Mouse (Mus musculus): ENCODE measurements around the gene Vmn1r17. TPM values are rescaled to one million over a fixed set of nuclear protein-coding genes. Genes with fewer than 3 reads are reported as not detected.

The Vmn1r17 gene
- total RNA-seq (2023): not detected in 2 replicates

DNA sequence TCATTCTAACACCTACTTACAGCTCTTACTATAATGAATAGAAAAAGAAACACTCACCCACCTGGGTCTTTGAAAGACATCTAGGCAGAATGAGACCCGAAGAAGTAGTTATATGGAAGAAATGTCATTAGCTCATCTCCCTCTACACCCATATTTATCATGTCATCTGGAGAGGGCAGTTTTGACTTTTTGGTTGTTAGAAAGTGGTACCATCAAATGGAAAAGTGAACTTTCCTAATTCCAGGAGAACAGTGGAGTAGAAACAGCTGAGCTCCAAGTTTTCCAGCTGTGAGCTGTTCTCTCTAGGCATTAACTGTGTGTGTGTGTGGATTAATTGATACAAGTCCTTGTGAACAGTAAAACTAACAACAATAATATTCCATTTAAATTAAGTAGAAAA is at the start of gene Vmn1r17:
Gene Vmn1r17, minus strand, starts transcription at position 101 of the 400 bp plus-strand sequence.

DNA sequence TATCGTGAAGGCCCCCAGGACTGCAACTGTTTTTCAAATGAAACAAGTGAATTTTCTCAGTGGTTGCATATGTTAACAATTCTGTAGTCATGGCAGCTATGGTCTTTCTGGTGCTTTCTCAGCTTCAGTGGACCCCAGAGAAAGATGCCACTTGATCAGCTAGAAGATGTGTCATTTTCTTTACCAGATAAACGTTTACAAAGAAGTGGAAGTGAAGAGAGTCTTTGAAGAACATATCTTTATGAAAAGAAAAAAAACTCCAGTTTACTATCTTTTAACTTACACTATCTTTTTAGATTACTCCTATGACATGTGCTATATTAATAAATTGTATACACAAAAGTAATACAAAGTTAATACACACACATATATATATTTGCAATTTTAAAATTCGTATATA is 40.0 kb upstream of the Vmn1r17 start, which contains the start of gene Vmn1r19:
Gene Vmn1r19, plus strand, starts transcription at position 301 of the 400 bp plus-strand sequence.

DNA sequence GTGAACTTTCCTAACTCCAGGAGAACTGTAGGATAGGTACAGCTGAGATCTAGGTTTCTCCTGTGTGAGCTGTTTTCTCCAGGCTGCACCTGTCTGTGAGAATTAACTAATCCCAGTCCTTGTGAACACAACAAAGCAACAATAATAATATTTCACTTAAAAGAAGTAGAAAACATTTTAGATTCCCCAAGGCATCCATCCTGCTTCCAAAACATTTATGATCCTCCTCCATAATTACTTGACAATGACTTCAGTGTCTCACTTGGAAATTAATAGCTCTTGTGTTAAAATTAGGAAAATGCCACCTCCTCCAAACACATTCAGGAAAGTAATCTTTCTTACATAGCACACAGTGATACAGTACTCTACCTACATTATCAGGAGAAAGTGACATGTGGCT is 32.2 kb upstream of the Vmn1r17 start, which contains the start of gene Vmn1r18:
Gene Vmn1r18, minus strand, starts transcription at position 101 of the 400 bp plus-strand sequence.

GRCm38 (mm10) chr6:57329394-57329793 is 34.1 kb downstream of the Vmn1r17 start, which contains the start of gene Vmn1r16:
Gene Vmn1r16 (minus strand): TSS chr6:57329494.

Other genes starting within 250 kb of the Vmn1r17 start
- gene Vmn1r11, start 230.3 kb downstream of the Vmn1r17 start, total RNA-seq (2023): not detected in 2 replicates
- 0.14 and 0.16 TPM in 2 replicates for gene Vmn1r12, start 206.8 kb downstream of the Vmn1r17 start, total RNA-seq (2023)
- not detected in 2 replicates for gene Vmn1r13, start 160.4 kb downstream of the Vmn1r17 start, total RNA-seq (2023)
- not detected in 2 replicates for gene Vmn1r14, start 132.0 kb downstream of the Vmn1r17 start, total RNA-seq (2023)
- gene Vmn1r15, start 105.8 kb downstream of the Vmn1r17 start, total RNA-seq (2023): not detected in 2 replicates
- gene Vmn1r16, start 34.2 kb downstream of the Vmn1r17 start, total RNA-seq (2023): not detected in 2 replicates
- not detected in 2 replicates for gene Vmn1r18, start 32.1 kb upstream of the Vmn1r17 start, total RNA-seq (2023)
- not detected in 2 replicates for gene Vmn1r19, start 40.1 kb upstream of the Vmn1r17 start, total RNA-seq (2023)
- gene Vmn1r20, start 65.2 kb upstream of the Vmn1r17 start, total RNA-seq (2023): not detected in 2 replicates
- 5.4 and 8.7 TPM in 2 replicates for gene Ppm1k, start 171.7 kb upstream of the Vmn1r17 start, total RNA-seq (2023)
- gene Herc6, start 217.3 kb upstream of the Vmn1r17 start, total RNA-seq (2023): 9.8 and 13.2 TPM in 2 replicates